ENCODE assay signal across 7 mouse cellular contexts in the genomic region with DNA sequence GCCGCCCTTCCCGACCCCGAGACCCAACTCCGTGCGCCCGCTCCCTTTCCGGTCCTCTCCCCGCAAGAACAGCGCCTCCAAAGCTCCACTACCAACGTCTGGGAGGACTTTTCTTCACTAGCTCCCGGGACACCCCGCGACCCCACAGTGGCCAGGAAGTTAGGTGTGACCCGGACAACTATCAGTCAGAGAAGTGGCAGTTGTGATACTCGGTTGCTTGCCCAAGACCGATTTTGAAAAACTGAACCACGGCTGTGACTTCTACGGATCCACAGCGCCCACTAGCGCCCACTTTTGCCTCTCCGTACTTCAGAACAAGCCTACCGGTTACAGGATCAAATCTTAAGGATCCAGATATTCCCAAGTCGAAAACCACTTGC. TPM values are rescaled to one million over a fixed set of nuclear protein-coding genes. Genes with fewer than 3 reads are reported as not detected.
DNase-seq lines count a peak whose midpoint lies in the region; ATAC-seq and TF ChIP-seq lines count a peak whose summit lies in the region.

No protein-coding gene starts in this region.

- 1% methylated on average over 23 of the region's 23 CpGs for WGBS in bone marrow, adult 2 months
- 1% methylated on average over 23 of the region's 23 CpGs for WGBS in embryonic facial prominence, embryonic 14.5 days
- under 1% methylated on average over 23 of the region's 23 CpGs for WGBS in limb, embryonic 12.5 days
- under 1% methylated on average over 23 of the region's 23 CpGs for WGBS in midbrain, embryonic 14.5 days

- ATAC-seq in embryonic facial prominence, embryonic 14.5 days (ENCODE audit: low read depth): peak; percentile 3; the same call in 1 of the 2 replicates
- peak; percentile 18 for ATAC-seq in limb, embryonic 12.5 days (ENCODE audit: insufficient number of reproducible peaks, insufficient read depth, low FRiP score, low TSS enrichment, low read depth)
- peak; percentile 14 for ATAC-seq in midbrain, embryonic 14.5 days (ENCODE audit: low FRiP score, low TSS enrichment)

- no peak for TF ChIP-seq POLR2A in bone marrow, adult 2 months (IDR thresholded peaks at IDR 0.05; ENCODE audit: borderline replicate concordance, control insufficient read depth, low read depth, low read length)

- peak; percentile 78 for TF ChIP-seq CTCF in bone marrow, adult 2 months (IDR thresholded peaks at IDR 0.05; ENCODE audit: control insufficient read depth, insufficient read depth, low read length)

- H3K9ac ChIP-seq in embryonic facial prominence, embryonic 14.5 days (ENCODE audit: low read depth, low read length): peak overlapping the region; percentile 92
- H3K9ac ChIP-seq in limb, embryonic 12.5 days (replicated peaks): peak overlapping the region; percentile 50
- H3K9ac ChIP-seq in midbrain, embryonic 14.5 days (replicated peaks; ENCODE audit: low read length): peak overlapping the region; percentile 85

- no peaks in the 10 kb centered on the region for H3K27me3 ChIP-seq in embryonic facial prominence, embryonic 14.5 days (replicated peaks; ENCODE audit: control insufficient read depth, insufficient read depth, low read length)
- 0 out of 2 replicates have a peak, but pooled peaks cover 3% of the 10 kb centered on the region for H3K27me3 ChIP-seq in limb, embryonic 12.5 days
- no peaks in the 10 kb centered on the region for H3K27me3 ChIP-seq in midbrain, embryonic 14.5 days (ENCODE audit: control insufficient read depth, insufficient read depth, low read length)

- H3K4me2 ChIP-seq in embryonic facial prominence, embryonic 14.5 days (ENCODE audit: low read depth, low read length): peak overlapping the region; percentile 69
- peak overlapping the region; percentile 88 for H3K4me2 ChIP-seq in limb, embryonic 12.5 days
- peak overlapping the region; percentile 91 for H3K4me2 ChIP-seq in midbrain, embryonic 14.5 days (ENCODE audit: low read length)

- H3K36me3 ChIP-seq in embryonic facial prominence, embryonic 14.5 days (ENCODE audit: control insufficient read depth, insufficient read depth, low read length): peaks cover 8% of the 10 kb centered on the region; the same call in 1 of the 2 replicates
- H3K36me3 ChIP-seq in limb, embryonic 12.5 days: peaks cover 17% of the 10 kb centered on the region
- H3K36me3 ChIP-seq in midbrain, embryonic 14.5 days (ENCODE audit: control insufficient read depth, insufficient read depth, low read length): peaks cover 7% of the 10 kb centered on the region

- peak overlapping the region; percentile 6; the same call in 1 of the 2 replicates for H3K27ac ChIP-seq in bone marrow, adult 2 months (ENCODE audit: control insufficient read depth, insufficient read depth, low read depth, low read length, poor library complexity)
- peak overlapping the region; percentile 55 for H3K27ac ChIP-seq in embryonic facial prominence, embryonic 14.5 days (replicated peaks; ENCODE audit: low read depth, low read length)
- peak overlapping the region; percentile 88 for H3K27ac ChIP-seq in limb, embryonic 12.5 days
- H3K27ac ChIP-seq in midbrain, embryonic 14.5 days (replicated peaks; ENCODE audit: low read depth, low read length): peak overlapping the region; percentile 88

- peak overlapping the region; percentile 77 for H3K4me3 ChIP-seq in bone marrow, adult 2 months (replicated peaks; ENCODE audit: control insufficient read depth, low read depth, low read length)
- H3K4me3 ChIP-seq in embryonic facial prominence, embryonic 14.5 days (ENCODE audit: low read depth, low read length): peak overlapping the region; percentile 87
- peak overlapping the region; percentile 95 for H3K4me3 ChIP-seq in limb, embryonic 12.5 days (replicated peaks)
- peak overlapping the region; percentile 89 for H3K4me3 ChIP-seq in midbrain, embryonic 14.5 days (replicated peaks; ENCODE audit: low read depth, low read length)

- no peaks in the 10 kb centered on the region for H3K4me1 ChIP-seq in bone marrow, adult 2 months (ENCODE audit: control insufficient read depth, insufficient read depth, low read length)
- peaks cover 2% of the 10 kb centered on the region; the same call in 1 of the 2 replicates for H3K4me1 ChIP-seq in embryonic facial prominence, embryonic 14.5 days (ENCODE audit: control insufficient read depth, insufficient read depth, low read length)
- peaks cover 16% of the 10 kb centered on the region for H3K4me1 ChIP-seq in limb, embryonic 12.5 days (replicated peaks)
- peaks cover 15% of the 10 kb centered on the region for H3K4me1 ChIP-seq in midbrain, embryonic 14.5 days (ENCODE audit: control insufficient read depth, insufficient read depth, low read length)

- no peaks in the 10 kb centered on the region for H3K9me3 ChIP-seq in embryonic facial prominence, embryonic 14.5 days (ENCODE audit: control insufficient read depth, low read length)
- H3K9me3 ChIP-seq in limb, embryonic 12.5 days: no peaks in the 10 kb centered on the region
- H3K9me3 ChIP-seq in midbrain, embryonic 14.5 days (ENCODE audit: control insufficient read depth, low read length): no peaks in the 10 kb centered on the region

- DNase-seq in embryonic facial prominence, embryonic 14.5 days (ENCODE audit: low spot score): peak; percentile 94
- DNase-seq in heart, adult 8-10 months (ENCODE audit: low spot score): peak; percentile 89
- peak; percentile 82 to 93 for DNase-seq in kidney, adult 8-10 months
- peak; percentile 96 for DNase-seq in midbrain, embryonic 14.5 days
- peak; percentile 62 for DNase-seq in spleen, adult 12 weeks (ENCODE audit: low spot score)

RNA-seq across cellular contexts. Expression of gene Efnb2, which starts 0.7 kb away (rescaled TPM):
- polyA plus RNA-seq in bone marrow, adult 2 months (2011; ENCODE audit: insufficient read depth, insufficient read length, low replicate concordance, missing spikeins): 0.66 and 2.9 TPM in 2 replicates
- 30.0 and 30.6 TPM in 2 replicates for polyA plus RNA-seq in embryonic facial prominence, embryonic 14.5 days (2014; fragmentation: Nextera tagmentation; extraction: Ambion mirVana)
- 10 to 100 TPM; 17.0 to 20.8 (median 17.7) TPM for total RNA-seq in heart, adult 8-10 months (2022)
- 32.4 and 38.1 TPM in 2 replicates for polyA plus RNA-seq in limb, embryonic 12.5 days (2016; fragmentation: Nextera tagmentation; extraction: Ambion mirVana)
- polyA plus RNA-seq in midbrain, embryonic 14.5 days (2014; fragmentation: Nextera tagmentation; extraction: Ambion mirVana): 14.0 and 17.1 TPM in 2 replicates

RNA-seq across cellular contexts. Expression of gene Arglu1, which starts 28.6 kb away (rescaled TPM):
- polyA plus RNA-seq in bone marrow, adult 2 months (2011; ENCODE audit: insufficient read depth, insufficient read length, low replicate concordance, missing spikeins): 122 and 172 TPM in 2 replicates
- 116 and 131 TPM in 2 replicates for polyA plus RNA-seq in embryonic facial prominence, embryonic 14.5 days (2014; fragmentation: Nextera tagmentation; extraction: Ambion mirVana)
- 10 to 100 TPM; 21.1 to 35.1 (median 27.4) TPM for total RNA-seq in heart, adult 8-10 months (2022)
- 211 and 212 TPM in 2 replicates for polyA plus RNA-seq in limb, embryonic 12.5 days (2016; fragmentation: Nextera tagmentation; extraction: Ambion mirVana)
- 179 and 201 TPM in 2 replicates for polyA plus RNA-seq in midbrain, embryonic 14.5 days (2014; fragmentation: Nextera tagmentation; extraction: Ambion mirVana)

Comparison
In these comparisons a context has a peak if more than half of its experiments do, and no peak if none do; other contexts are left out.
1. Peak in every context shown above with its lines: DNase-seq, ATAC-seq, H3K4me3 ChIP-seq and H3K27ac ChIP-seq.
2. H3K27ac ChIP-seq: peak in every context shown above with its lines; median percentile 88 in limb, embryonic 12.5 days; 88 in midbrain, embryonic 14.5 days; 55 in embryonic facial prominence, embryonic 14.5 days; 6 in bone marrow, adult 2 months.